Mouse (Mus musculus) brain, embryonic 14.5 days (tissue): Measurements from ENCODE around the gene Xrcc4. TPM values are rescaled to one million over a fixed set of nuclear protein-coding genes. Genes with fewer than 3 reads are reported as not detected.

Experiments
- DNase-seq: peaks from one replicate; pipeline ENCODE4 v3.0.0-alpha.2; 2011; ENCODE audit warnings: low read depth
- CTCF ChIP-seq: fragments of 200-500 bp; IDR thresholded peaks from 2 replicates; pipeline ENCODE4 v1.5.1; 2012; ENCODE audit warnings: inconsistent platforms, mild to moderate bottlenecking, moderate library complexity, borderline replicate concordance; ENCODE audit not compliant: insufficient read depth, insufficient read length; ENCODE audit errors: extremely low read depth
- POLR2A ChIP-seq: fragments of 200-500 bp; IDR thresholded peaks from 2 replicates; pipeline ENCODE4 v1.6.1; 2012; ENCODE audit warnings: mild to moderate bottlenecking, inconsistent platforms, borderline replicate concordance; ENCODE audit not compliant: poor library complexity, insufficient read depth, insufficient read length, severe bottlenecking; ENCODE audit errors: extremely low read depth
- polyA plus RNA-seq: library from polyadenylated mRNA; depleted of rRNA; stranded (reverse); fragments of >200 nt; gene quantifications from 2 replicates; pipeline ENCODE4 v1.2.3, GENCODE M21; 2012

Gene Xrcc4
- polyA plus RNA-seq, 1 experiment: 6.1 TPM

DNA sequence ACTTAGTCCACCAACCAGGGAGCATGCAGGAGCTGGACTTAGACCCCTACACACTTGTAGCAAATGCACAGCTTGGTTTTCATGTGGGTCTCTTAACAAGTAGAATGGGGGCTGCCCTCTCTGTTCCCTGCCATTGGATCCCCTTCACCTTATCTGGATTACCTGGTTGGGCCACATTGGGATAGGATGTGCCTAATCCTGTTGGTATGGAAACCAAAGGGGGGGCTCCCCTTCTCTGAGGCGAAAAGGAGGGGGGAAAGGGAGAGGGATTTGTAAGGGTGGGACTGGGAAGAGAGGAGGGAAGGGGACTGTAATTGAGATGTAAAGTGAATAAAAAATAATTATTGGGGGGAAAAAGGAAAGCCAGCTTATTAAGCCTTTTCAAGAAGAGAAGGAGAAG, 311.6 kb downstream of the Xrcc4 start:
- no peak for TF ChIP-seq POLR2A
- TF ChIP-seq CTCF: no peak
- peak; percentile 12 for DNase-seq

DNA sequence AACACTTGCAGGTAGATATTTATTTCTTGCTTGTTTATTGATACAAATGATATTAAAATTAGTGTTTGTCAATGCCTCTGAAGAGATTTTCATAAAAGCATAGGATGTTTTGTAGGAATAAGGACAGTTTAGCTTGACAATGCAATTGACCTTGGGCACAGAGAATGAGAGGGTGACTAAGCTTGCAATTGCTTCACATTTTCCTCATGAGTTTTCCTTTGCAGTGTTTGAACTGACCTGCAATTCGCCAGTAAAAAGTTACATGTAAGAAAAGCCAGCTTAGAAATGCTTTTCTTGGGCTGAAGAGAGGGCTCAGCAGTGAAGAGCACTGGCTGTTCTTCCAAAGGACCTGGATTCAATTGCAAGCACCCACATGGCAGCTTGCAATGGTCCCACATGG, 312.3 kb downstream of the Xrcc4 start:
- TF ChIP-seq CTCF (no peak), POLR2A (no peak)
- no peak for DNase-seq

DNA sequence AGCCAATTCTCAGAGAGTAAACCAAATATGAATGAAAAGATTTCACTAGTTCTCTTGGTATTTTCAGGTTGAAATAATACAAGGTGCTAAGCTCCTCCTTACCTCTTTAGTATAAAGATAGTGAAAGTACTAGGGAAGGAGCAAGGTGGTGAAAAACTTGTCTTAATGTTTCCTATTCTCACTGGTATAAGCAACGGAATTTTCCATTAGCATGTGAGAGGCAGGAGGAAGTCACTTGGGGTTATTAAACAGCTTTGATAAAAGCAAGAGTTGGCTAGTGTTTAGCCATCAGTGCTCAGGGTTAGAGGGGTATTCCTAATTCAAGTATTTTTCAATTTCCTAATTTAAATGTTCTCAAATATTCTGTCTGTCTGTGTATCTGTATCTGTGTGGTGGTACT, 322.9 kb downstream of the Xrcc4 start:
- DNase-seq: no peak
- TF ChIP-seq POLR2A (no peak), CTCF (no peak)

DNA sequence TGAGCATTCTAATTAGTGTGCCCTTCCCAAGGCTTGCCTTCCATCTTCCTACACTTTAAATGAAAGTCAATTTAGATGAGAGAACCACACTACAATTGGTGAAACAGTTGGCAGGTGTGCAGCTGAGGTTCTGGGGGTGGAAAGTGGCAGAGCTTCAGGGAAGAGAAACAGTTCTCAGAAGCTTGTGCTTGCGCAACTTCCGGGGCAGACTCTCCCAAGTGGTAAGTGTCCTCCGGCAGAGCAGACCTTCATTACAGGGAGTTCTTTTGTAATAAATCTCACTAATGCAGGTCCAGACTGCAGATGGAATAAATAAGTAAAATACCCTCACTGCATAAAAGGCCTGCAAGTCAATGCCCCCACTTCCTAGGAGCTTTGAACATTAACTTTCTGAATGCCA, 323.4 kb downstream of the Xrcc4 start:
- DNase-seq: no peak
- no peak for TF ChIP-seq CTCF

DNA sequence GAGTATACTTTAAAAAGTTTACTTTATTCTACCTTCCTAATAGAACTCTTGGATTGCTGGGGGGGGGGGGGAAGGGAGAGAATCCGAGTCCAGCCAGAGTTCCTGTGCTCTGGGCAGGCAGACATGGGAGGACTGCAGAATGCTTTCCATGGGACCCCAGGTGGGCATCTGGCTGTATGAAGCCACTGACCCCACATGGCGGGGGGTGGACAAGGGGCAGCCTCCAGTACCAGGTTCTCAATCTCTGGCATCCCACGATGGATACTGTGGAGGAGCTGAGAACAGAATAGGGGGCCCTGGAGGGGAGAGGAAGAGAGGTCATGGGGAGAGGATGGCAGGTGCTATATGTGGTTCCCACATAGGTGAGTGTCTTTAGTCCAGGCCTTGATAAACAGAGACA, 327.1 kb downstream of the Xrcc4 start:
- DNase-seq: no peak
- no peak for TF ChIP-seq CTCF
- TF ChIP-seq POLR2A: no peak

DNA sequence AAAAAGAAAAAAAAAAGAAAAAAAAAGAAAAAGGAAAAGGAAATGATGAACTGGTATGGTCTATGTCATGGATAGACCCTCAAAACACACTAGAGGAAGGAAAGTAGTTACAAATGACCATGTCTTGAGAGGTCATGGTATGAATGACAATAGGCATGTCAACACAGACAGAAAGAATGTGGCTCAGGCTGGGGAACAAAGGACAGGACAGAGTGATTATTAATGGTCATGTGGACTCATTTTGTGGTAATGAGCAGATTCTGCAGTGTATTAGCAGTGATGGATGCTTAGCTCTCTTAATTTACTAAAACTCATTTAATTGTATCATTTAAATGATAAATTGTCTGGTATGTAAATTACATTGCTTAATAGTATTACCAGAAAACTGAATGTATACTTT, 333.1 kb downstream of the Xrcc4 start:
- DNase-seq: no peak
- TF ChIP-seq CTCF (no peak), POLR2A (no peak)

DNA sequence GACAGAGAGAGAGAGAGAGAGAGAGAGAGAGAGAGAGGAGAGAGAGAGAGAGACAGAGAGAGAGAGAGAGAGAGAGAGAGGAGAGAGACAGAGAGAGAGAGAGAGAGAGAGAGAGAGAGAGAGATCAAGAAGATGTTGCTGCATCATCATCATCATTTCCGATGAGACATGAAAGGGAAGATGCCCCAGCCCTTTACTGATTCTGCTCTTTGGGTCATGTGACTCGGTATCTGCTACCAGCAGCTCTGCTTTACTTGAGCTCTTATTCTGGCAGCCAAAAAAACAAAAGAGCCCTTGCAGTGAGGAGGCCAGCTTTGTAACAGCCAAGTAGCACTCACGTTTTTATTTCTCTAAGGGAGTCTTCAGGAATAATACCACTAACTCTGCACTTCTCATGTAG, 338.8 kb downstream of the Xrcc4 start:
- DNase-seq: peak; percentile 16

DNA sequence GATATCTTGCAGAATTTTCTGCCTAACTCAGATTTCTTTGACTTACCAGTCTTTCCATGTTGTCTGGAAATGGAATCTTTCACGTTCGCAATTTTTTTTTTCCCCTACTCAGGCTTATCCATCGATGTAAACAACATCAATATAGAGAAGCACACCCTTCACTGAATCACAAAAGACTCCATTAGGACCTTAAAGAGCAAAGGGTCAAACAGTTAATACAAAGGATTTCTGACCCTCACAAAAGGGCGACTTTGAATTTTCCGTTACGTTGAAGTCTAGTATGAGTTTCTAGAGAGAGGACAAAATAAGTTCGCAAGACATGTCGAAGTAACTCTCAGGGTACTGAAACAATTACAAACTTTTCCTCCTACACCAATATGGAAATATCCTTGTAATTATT, 346.2 kb downstream of the Xrcc4 start:
- no peak for DNase-seq
- TF ChIP-seq POLR2A: no peak
- TF ChIP-seq CTCF: no peak

DNA sequence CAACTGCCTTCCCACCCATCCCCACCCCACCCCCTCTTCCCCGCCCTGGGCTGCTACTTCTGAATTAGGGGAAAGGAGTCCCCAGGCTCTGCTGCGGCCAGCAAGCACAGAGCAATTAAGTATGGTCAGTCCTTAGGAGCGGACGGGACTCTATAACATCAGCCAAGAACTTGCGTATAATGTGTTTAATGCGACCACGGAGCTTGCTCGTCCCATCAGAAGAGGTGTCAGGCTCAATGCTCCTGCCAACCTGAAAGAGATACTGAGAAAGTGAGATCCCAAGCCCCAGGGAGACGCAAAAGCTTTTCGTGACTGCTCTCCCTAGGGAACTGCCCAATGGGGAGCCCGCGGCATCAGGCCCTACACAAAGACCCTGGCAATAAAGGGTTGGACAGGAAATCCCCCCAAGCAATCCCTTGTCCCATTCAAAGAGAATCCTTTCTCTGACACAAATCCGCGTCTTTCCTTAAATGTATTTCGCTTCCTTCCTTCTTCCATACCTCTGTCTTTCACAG, 346.7 kb downstream of the Xrcc4 start:
- no peak for DNase-seq
- no peak for TF ChIP-seq CTCF
- no peak for TF ChIP-seq POLR2A

DNA sequence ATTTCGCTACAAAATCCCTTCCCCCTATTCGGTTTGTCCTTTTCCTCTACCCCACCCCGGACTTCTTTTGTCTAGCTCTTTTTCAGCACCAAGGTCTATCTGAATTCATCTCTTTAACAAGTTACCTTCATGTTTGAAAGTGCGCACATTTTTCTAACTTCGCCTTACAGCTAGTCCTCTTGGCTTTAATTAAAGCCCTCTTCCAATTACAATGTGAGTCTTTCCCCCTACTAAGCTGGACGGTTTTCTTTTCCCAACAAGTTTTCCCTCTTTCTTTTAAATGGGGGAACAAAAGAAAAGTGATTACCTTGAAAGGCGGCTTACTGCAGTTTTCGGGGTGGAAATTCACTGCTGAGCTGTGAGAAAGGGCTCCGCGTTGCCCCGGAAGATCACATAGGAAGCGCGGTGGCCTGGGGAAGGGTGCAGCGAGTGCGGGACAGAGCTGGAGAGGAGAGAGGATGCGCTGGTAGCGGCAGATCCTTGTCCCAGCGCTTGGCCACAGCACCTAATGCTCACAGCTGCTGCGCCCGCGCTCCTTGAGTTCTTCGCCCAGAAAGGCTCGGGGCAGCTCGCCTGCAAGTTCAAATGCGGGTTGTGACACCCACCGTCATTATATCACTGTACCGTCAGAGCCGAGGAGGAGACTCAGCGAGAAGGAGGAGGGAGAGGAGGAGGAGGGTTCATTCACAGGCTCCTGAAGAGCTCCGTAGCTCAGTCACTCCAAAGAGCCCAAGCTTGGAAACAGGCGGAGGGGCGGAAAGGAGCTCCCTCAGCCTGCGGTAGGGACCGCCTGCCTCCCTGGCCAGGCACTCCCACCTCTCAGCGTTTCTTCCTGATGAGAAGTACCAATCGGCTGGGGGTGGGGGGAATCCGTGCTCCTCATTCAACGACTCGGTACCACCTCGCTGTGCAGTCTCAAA, 347.4 kb downstream of the Xrcc4 start, which contains the start of gene Vcan:
Gene Vcan, minus strand, starts transcription at position 744 of the 920 bp plus-strand sequence.
- peak; percentile 88 for DNase-seq
- TF ChIP-seq CTCF (no peak), POLR2A (0 out of 2 replicates have a peak, but pooled peaks have one; percentile 14)

DNA sequence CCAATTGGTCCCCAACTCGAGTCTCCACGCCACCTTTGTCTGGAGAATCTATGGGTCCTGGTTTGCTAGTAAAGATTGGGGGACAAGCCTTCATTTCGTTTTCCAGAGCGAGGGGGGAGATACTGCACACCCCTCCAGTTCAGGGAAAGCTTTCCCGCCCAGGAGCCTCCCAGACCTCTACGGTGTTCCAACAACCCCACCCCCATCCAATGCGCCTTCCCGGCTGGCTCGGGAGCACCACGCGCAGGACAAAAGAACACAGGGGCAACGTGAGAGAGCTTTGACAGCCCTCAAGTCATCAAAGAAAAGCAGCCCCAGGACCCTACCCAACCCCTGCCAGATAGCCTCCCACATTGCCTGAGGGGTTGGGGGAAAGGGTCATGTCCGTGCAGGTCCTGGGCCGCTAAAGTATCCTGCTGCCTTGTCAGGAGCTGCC, 348.3 kb downstream of the Xrcc4 start:
- TF ChIP-seq CTCF (no peak), POLR2A (no peak)
- DNase-seq: peak; percentile 84

DNA sequence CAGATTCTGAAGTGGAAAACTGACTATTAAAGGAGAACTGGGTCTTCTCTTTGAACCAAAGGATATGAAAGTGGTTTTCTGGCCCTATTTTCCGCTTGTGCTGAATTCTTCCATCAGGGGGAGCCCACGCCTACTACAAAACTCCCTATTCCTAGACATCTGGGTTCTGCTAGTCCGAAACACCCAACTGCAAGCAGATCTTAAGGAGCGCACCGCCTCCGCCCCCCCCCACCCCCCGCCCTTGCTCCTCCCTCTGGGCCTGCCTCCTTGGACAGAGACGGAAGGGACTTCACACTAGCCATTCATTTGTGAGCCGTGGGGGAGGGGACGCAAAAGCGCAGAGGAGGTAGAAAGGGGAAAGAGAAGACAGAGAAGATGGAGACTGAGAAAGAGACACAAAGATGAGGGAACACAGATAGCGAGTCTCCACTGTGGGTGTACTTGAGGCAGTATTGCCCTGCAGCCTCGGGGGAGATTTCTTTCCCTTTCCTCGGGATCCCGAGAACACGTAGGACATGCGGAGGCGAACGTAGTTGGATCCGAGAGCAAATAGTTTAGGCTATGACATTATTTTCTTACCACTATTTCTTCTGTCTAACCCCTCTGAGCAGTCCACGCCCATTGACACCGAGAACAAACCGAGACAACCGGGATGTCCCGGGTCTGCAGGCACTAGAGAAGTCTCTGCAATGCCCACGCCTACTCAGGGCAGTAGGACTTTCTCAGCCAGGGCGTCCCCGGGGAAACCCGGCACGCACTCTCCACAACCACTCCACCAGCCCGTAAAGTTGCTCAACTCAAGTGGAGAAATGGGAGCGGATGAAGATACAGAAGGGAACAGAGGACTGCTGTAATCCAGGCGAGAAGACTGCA, 348.9 kb downstream of the Xrcc4 start:
- TF ChIP-seq CTCF (peak; percentile 61; the same call in 1 of the 2 replicates), POLR2A (0 out of 2 replicates have a peak, but pooled peaks have one; percentile 19)
- peak; percentile 97 for DNase-seq

DNA sequence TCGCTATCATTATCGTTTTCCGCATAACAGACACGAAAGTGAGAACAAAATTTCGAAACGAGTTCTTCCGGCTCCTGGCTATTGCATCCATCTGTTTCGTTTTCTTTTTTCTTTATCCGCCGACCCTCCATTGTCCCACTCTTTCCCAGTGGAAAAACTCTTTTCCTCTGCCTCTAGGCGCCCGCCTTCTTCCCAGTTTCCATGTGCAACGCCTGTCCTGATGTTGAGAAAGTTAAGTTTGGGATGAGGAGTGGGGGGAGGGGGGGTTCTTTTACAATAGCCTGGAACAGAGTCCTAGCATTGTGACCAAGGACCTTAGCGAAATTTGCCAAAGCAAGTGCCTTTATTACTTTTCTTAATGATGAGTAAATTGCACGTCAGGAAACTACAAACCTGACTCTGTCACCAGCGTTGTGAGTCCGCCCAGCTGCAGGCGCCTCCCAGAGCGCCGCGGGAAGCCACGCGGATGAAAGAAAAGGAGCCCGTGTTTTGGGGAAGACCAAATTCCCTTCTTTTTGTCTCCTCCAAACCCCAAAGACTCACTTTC, 349.6 kb downstream of the Xrcc4 start:
- DNase-seq: no peak
- no peak for TF ChIP-seq POLR2A
- TF ChIP-seq CTCF: no peak
